Mouse (Mus musculus): ENCODE data around the gene Apold1. TPM values are rescaled to one million over a fixed set of nuclear protein-coding genes. Genes with fewer than 3 reads are reported as not detected.

Gene Apold1
- polyA plus RNA-seq, 1 experiment from 2014 or later: 1.5 TPM

DNA sequence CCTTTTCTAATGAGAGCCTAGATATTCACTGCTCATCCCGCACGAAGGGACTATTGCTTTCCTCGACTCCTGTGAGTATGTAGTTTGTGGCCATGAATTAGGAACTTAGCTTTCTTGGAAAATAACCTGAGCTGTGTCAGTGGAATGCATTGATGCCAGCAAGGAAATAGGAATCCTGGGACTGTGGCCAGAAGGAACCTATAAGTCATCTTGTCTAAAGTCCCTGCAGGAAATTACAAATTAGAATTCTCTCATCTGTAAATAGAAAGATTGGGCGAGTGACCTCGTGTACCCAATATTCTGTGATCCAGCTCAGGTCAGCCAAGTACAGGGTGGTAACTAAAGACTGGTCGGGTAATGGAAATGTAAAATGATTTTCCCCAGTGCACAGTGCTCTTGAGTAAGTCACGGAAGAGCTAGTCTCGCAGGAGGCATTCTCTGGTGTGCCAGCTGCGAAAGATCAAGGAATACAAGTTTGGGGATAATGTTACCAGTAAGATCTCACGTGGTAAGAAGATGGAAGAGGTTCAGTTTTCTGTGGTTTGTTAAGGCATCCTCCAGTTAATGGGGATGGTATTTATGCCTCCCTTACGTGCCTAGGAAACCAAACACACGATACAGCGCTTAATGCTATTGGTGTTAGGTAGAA is 37.6 kb upstream of the Apold1 start:
- DNase-seq (ENCODE audit: low spot score) (no peak), ATAC-seq (ENCODE audit: low FRiP score, low TSS enrichment) (no peak)
- WGBS: 59% methylated on average over 13 of the region's 13 CpGs
- H3K4me2 ChIP-seq (replicated peaks; ENCODE audit: low read depth): 0 out of 2 replicates have a peak overlapping the region, but pooled peaks have one; percentile 5
- H3K9me3 ChIP-seq (ENCODE audit: control insufficient read depth, low read length): no peaks in the 10 kb centered on the region
- 0 out of 2 replicates have a peak overlapping the region, but pooled peaks have one; percentile 8 for H3K27ac ChIP-seq (replicated peaks)
- no peaks in the 10 kb centered on the region for H3K27me3 ChIP-seq (ENCODE audit: control insufficient read depth, insufficient read depth, low read length)
- no peaks in the 10 kb centered on the region for H3K36me3 ChIP-seq (ENCODE audit: control insufficient read depth, insufficient read depth, low read length)
- H3K9ac ChIP-seq (ENCODE audit: low read length): no peak overlapping the region
- H3K4me3 ChIP-seq (ENCODE audit: low read depth, low read length): no peak overlapping the region
- no peaks in the 10 kb centered on the region for H3K4me1 ChIP-seq (replicated peaks; ENCODE audit: control insufficient read depth, insufficient read depth)
- no peak for TF ChIP-seq CTCF (IDR thresholded peaks at IDR 0.05; ENCODE audit: low read depth)
- TF ChIP-seq EP300 (optimal IDR thresholded peaks at IDR 0.05): no peak

DNA sequence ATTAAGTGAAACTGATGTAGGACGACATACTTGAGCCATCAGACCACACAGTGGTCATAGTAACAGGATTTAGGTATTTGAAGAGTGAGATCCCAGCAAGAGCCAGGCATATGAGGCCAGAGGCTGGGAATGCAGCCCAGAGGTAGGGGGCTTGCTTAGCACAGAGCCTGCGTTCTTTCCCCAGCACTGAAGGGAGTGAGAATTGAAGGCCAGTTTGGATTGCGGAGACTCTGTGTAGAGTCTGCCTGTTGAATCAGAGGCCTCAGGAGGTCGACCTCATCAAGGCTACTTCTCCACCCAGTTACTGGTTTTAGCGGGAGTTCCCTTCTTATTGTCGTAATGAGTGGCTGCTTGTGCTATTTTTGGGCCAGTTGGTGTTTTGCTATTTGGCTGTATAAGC is 35.5 kb upstream of the Apold1 start:
- Histone ChIP-seq H3K9me3 (ENCODE audit: control insufficient read depth, low read length) (no peaks in the 10 kb centered on the region), H3K4me2 (replicated peaks; ENCODE audit: low read depth) (no peak overlapping the region), H3K4me3 (ENCODE audit: low read depth, low read length) (no peak overlapping the region), H3K36me3 (ENCODE audit: control insufficient read depth, insufficient read depth, low read length) (no peaks in the 10 kb centered on the region), H3K4me1 (replicated peaks; ENCODE audit: control insufficient read depth, insufficient read depth) (no peaks in the 10 kb centered on the region), H3K9ac (ENCODE audit: low read length) (no peak overlapping the region), H3K27me3 (ENCODE audit: control insufficient read depth, insufficient read depth, low read length) (no peaks in the 10 kb centered on the region), H3K27ac (replicated peaks) (0 out of 2 replicates have a peak overlapping the region, but pooled peaks have one; percentile 8)
- 55% methylated on average over 6 of the region's 6 CpGs for WGBS
- ATAC-seq (ENCODE audit: low FRiP score, low TSS enrichment) (no peak), DNase-seq (ENCODE audit: low spot score) (no peak)
- TF ChIP-seq CTCF (IDR thresholded peaks at IDR 0.05; ENCODE audit: low read depth) (no peak), EP300 (optimal IDR thresholded peaks at IDR 0.05) (no peak)

DNA sequence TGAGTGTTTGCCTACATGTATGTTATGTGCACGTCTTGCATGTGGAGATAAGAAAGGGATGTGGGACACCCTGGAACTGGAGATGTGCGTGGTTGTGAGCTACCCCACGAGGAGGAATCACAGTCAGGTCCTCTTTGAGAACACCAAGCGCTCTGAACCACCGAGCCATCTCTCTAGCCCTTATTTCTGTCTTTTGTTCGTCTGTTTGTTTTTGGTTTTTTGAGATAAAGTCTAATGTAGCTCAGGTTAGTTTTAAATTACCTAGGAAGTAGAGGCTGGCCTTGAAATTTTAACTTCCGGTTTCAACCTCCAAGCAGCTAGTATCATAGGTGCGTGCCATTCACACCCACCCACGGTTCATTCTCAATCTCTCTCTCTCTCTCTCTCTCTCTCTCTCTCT is 34.7 kb upstream of the Apold1 start:
- DNase-seq (ENCODE audit: low spot score) (no peak), ATAC-seq (ENCODE audit: low FRiP score, low TSS enrichment) (no peak)
- TF ChIP-seq CTCF (IDR thresholded peaks at IDR 0.05; ENCODE audit: low read depth) (no peak), EP300 (optimal IDR thresholded peaks at IDR 0.05) (no peak)
- Histone ChIP-seq H3K9me3 (ENCODE audit: control insufficient read depth, low read length) (no peaks in the 10 kb centered on the region), H3K4me1 (replicated peaks; ENCODE audit: control insufficient read depth, insufficient read depth) (no peaks in the 10 kb centered on the region), H3K4me2 (replicated peaks; ENCODE audit: low read depth) (no peak overlapping the region), H3K27me3 (ENCODE audit: control insufficient read depth, insufficient read depth, low read length) (no peaks in the 10 kb centered on the region), H3K27ac (replicated peaks) (no peak overlapping the region), H3K36me3 (ENCODE audit: control insufficient read depth, insufficient read depth, low read length) (no peaks in the 10 kb centered on the region), H3K4me3 (ENCODE audit: low read depth, low read length) (no peak overlapping the region), H3K9ac (ENCODE audit: low read length) (no peak overlapping the region)
- WGBS: 70% methylated on average over 9 of the region's 9 CpGs

DNA sequence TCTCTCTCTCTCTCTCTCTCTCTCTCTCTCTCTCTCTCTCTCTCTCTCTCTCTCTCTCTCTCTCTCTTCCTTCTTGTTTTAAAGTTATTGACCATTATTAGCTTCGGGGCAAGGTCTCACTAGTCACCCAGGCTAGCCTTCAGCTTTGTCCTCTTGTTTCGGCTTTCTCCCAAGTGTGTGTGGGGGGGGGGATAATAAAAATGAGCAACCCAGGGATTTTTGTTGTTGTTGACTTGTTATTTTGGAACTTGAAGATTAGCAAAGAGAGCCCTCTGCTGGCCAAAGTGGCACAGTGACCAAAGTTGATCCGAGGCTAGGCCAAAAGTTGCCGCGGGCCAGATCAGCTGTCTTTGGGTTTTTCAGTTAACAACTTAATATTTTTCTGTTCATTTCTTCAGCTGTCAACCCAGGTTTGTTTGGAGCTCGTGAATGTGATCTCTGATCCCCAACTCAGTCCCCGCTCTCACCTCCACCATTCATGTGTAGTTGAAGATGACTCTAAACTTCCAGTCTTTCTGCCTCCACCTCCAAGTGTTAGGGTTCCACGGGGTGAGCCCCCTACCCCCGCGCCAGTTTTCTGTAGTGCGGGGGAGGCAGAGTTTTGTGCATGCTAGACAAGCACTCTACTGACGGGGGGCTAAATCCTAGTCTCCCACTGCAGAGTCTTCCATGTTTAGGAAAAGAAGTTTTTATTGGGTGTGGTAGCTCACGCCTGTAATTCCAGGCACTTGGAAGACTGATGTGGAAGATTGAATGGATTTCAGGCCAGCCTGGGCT is 34.0 kb upstream of the Apold1 start:
- H3K27ac ChIP-seq (replicated peaks): no peak overlapping the region
- no peaks in the 10 kb centered on the region for H3K9me3 ChIP-seq (ENCODE audit: control insufficient read depth, low read length)
- H3K36me3 ChIP-seq (ENCODE audit: control insufficient read depth, insufficient read depth, low read length): no peaks in the 10 kb centered on the region
- peak; percentile 35; the same call in 1 of the 2 replicates for ATAC-seq (ENCODE audit: low FRiP score, low TSS enrichment)
- no peak overlapping the region for H3K4me3 ChIP-seq (ENCODE audit: low read depth, low read length)
- DNase-seq (ENCODE audit: low spot score): peak; percentile 61
- no peak for TF ChIP-seq EP300 (optimal IDR thresholded peaks at IDR 0.05)
- TF ChIP-seq CTCF (IDR thresholded peaks at IDR 0.05; ENCODE audit: low read depth): peak; percentile 80
- H3K27me3 ChIP-seq (ENCODE audit: control insufficient read depth, insufficient read depth, low read length): no peaks in the 10 kb centered on the region
- no peaks in the 10 kb centered on the region for H3K4me1 ChIP-seq (replicated peaks; ENCODE audit: control insufficient read depth, insufficient read depth)
- WGBS: 46% methylated on average over 13 of the region's 13 CpGs
- H3K9ac ChIP-seq (ENCODE audit: low read length): no peak overlapping the region
- no peak overlapping the region for H3K4me2 ChIP-seq (replicated peaks; ENCODE audit: low read depth)

DNA sequence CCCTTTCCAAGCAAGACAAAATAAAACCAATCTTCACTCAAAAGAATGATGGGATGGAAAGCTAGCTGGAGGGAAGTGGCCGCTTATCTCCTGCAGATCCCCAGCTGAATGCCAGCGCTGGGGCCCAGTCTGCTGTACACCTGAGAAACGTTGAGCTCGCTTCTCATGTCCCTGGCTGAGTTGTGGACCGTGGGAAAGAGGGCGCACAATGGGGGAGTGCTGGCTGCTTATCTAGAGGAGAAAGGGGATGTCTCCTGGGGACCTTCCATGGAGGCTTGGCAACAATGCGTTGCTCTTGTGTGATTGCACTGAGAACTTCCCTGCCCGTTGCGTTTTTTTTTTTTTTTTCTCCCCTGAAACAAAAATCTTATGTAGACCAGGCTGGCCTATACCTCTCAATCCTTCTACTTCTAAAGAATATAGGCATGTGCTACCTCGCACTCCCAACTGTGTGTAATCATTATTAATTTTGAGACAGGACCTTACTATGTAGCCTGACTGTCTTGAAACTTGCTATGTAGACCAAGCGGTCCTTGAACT is 32.9 kb upstream of the Apold1 start:
- TF ChIP-seq CTCF (IDR thresholded peaks at IDR 0.05; ENCODE audit: low read depth) (no peak), EP300 (optimal IDR thresholded peaks at IDR 0.05) (no peak)
- no peak for DNase-seq (ENCODE audit: low spot score)
- Histone ChIP-seq H3K4me3 (ENCODE audit: low read depth, low read length) (no peak overlapping the region), H3K27ac (replicated peaks) (no peak overlapping the region), H3K36me3 (ENCODE audit: control insufficient read depth, insufficient read depth, low read length) (no peaks in the 10 kb centered on the region), H3K27me3 (ENCODE audit: control insufficient read depth, insufficient read depth, low read length) (no peaks in the 10 kb centered on the region), H3K4me2 (replicated peaks; ENCODE audit: low read depth) (no peak overlapping the region), H3K9me3 (ENCODE audit: control insufficient read depth, low read length) (no peaks in the 10 kb centered on the region), H3K9ac (ENCODE audit: low read length) (no peak overlapping the region), H3K4me1 (replicated peaks; ENCODE audit: control insufficient read depth, insufficient read depth) (no peaks in the 10 kb centered on the region)
- no peak for ATAC-seq (ENCODE audit: low FRiP score, low TSS enrichment)
- 69% methylated on average over 11 of the region's 11 CpGs for WGBS

DNA sequence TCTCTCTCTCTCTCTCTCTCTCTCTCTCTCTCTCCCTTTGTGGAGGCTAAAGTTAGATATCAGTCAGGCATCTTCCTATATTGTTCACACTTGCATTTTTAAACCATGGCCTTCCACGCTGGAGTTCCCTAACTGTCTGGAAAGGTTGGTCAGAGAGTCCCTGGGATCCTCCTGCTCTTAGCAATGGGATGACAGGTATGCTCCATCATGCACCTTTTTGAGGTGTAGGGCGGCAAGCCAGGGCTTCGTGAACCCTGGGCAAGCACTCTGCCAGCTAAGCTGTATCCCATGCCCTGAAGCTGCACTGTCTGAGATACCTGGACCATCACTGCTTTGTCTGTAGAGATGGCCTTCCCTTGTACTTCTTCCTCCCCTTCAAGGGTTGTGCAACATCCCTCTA is 32.3 kb upstream of the Apold1 start:
- ATAC-seq (ENCODE audit: low FRiP score, low TSS enrichment) (no peak), DNase-seq (ENCODE audit: low spot score) (no peak)
- no peaks in the 10 kb centered on the region for H3K27me3 ChIP-seq (ENCODE audit: control insufficient read depth, insufficient read depth, low read length)
- no peaks in the 10 kb centered on the region for H3K36me3 ChIP-seq (ENCODE audit: control insufficient read depth, insufficient read depth, low read length)
- TF ChIP-seq EP300 (optimal IDR thresholded peaks at IDR 0.05): no peak
- no peak overlapping the region for H3K4me3 ChIP-seq (ENCODE audit: low read depth, low read length)
- H3K9me3 ChIP-seq (ENCODE audit: control insufficient read depth, low read length): no peaks in the 10 kb centered on the region
- H3K9ac ChIP-seq (ENCODE audit: low read length): no peak overlapping the region
- H3K27ac ChIP-seq (replicated peaks): no peak overlapping the region
- no peaks in the 10 kb centered on the region for H3K4me1 ChIP-seq (replicated peaks; ENCODE audit: control insufficient read depth, insufficient read depth)
- whole genome bisulfite sequencing: 92% methylated on average over 3 of the region's 3 CpGs
- H3K4me2 ChIP-seq (replicated peaks; ENCODE audit: low read depth): no peak overlapping the region

All from stomach, postnatal 0 days (tissue).